In genomic region chr14:19985107-19985911, GRCm38 (mm10) we compare ENCODE assay signal across 8 mouse cellular contexts. TPM values are rescaled to one million over a fixed set of nuclear protein-coding genes. Genes with fewer than 3 reads are reported as not detected.
DNase-seq lines count a peak whose midpoint lies in the region; ATAC-seq lines count a peak whose summit lies in the region.

No protein-coding gene starts in this region.

- H3K4me2 ChIP-seq in kidney, embryonic 15.5 days: peak overlapping the region; percentile 55; the same call in 1 of the 2 replicates
- H3K4me2 ChIP-seq in lung, embryonic 16.5 days (ENCODE audit: low read depth, low read length): peak overlapping the region; percentile 52
- H3K4me2 ChIP-seq in neural tube, embryonic 15.5 days: peak overlapping the region; percentile 53

- H3K27ac ChIP-seq in kidney, embryonic 15.5 days: peak overlapping the region; percentile 90
- H3K27ac ChIP-seq in lung, embryonic 16.5 days (ENCODE audit: low read length): peak overlapping the region; percentile 95
- peak overlapping the region; percentile 94 for H3K27ac ChIP-seq in neural tube, embryonic 15.5 days (replicated peaks)

- no peak overlapping the region for H3K4me3 ChIP-seq in kidney, embryonic 15.5 days (replicated peaks)
- 0 out of 2 replicates have a peak overlapping the region, but pooled peaks have one; percentile 8 for H3K4me3 ChIP-seq in lung, embryonic 16.5 days (ENCODE audit: low read length)
- no peak overlapping the region for H3K4me3 ChIP-seq in neural tube, embryonic 15.5 days (replicated peaks)

- peak; percentile 9 for DNase-seq in ovary, postnatal 10 days (ENCODE audit: low spot score)
- DNase-seq in ovary, adult 18-20 months (ENCODE audit: low spot score): no peak
- DNase-seq in heart, adult 9 months (ENCODE audit: low spot score in 2 of 2): peak; percentile 58 to 85
- DNase-seq in cerebellum, adult 9-10 months: no peak

- H3K4me1 ChIP-seq in kidney, embryonic 15.5 days: peaks cover 31% of the 10 kb centered on the region
- H3K4me1 ChIP-seq in lung, embryonic 16.5 days (replicated peaks; ENCODE audit: control insufficient read depth, insufficient read depth, low read length): peaks cover 34% of the 10 kb centered on the region
- peaks cover 39% of the 10 kb centered on the region for H3K4me1 ChIP-seq in neural tube, embryonic 15.5 days

- ATAC-seq in common myeloid progenitor, adult 5-6 weeks (replicated peaks; ENCODE audit: low read depth, poor library complexity, severe bottlenecking): peak; percentile 83
- ATAC-seq in kidney, embryonic 15.5 days (replicated peaks; ENCODE audit: low FRiP score): peak; percentile 30
- peak; percentile 93 for ATAC-seq in lung, embryonic 16.5 days (ENCODE audit: low read depth)
- ATAC-seq in neural tube, embryonic 15.5 days (ENCODE audit: low FRiP score): peak; percentile 11

- no peaks in the 10 kb centered on the region for H3K9me3 ChIP-seq in kidney, embryonic 15.5 days (replicated peaks)
- no peaks in the 10 kb centered on the region for H3K9me3 ChIP-seq in lung, embryonic 16.5 days (ENCODE audit: control insufficient read depth, low read length)
- H3K9me3 ChIP-seq in neural tube, embryonic 15.5 days (replicated peaks): no peaks in the 10 kb centered on the region

- no peaks in the 10 kb centered on the region for H3K36me3 ChIP-seq in kidney, embryonic 15.5 days
- H3K36me3 ChIP-seq in lung, embryonic 16.5 days (ENCODE audit: control insufficient read depth, insufficient read depth, low read length): no peaks in the 10 kb centered on the region
- H3K36me3 ChIP-seq in neural tube, embryonic 15.5 days: no peaks in the 10 kb centered on the region

- no peak overlapping the region for H3K9ac ChIP-seq in kidney, embryonic 15.5 days
- peak overlapping the region; percentile 55 for H3K9ac ChIP-seq in lung, embryonic 16.5 days (ENCODE audit: low read length)
- no peak overlapping the region for H3K9ac ChIP-seq in neural tube, embryonic 15.5 days (replicated peaks)

- 15% methylated on average over 13 of the region's 13 CpGs for WGBS in kidney, embryonic 15.5 days
- 19% methylated on average over 13 of the region's 13 CpGs for WGBS in lung, embryonic 16.5 days
- 4% methylated on average over 13 of the region's 13 CpGs for WGBS in neural tube, embryonic 15.5 days

- no peaks in the 10 kb centered on the region for H3K27me3 ChIP-seq in kidney, embryonic 15.5 days
- H3K27me3 ChIP-seq in lung, embryonic 16.5 days (ENCODE audit: control insufficient read depth, insufficient read depth, low read depth, low read length): no peaks in the 10 kb centered on the region
- no peaks in the 10 kb centered on the region for H3K27me3 ChIP-seq in neural tube, embryonic 15.5 days (replicated peaks)

RNA-seq across cellular contexts. Expression of gene Gng2, which starts 7.9 kb away (rescaled TPM):
- total RNA-seq in common myeloid progenitor, adult 5-6 weeks (2017): 38.7 TPM in 2 replicates
- polyA plus RNA-seq in kidney, embryonic 15.5 days (2015; fragmentation: Nextera tagmentation; extraction: Ambion mirVana): 51.1 and 56.5 TPM in 2 replicates
- polyA plus RNA-seq in lung, embryonic 16.5 days (2015; fragmentation: Nextera tagmentation; extraction: Ambion mirVana): 69.7 and 71.4 TPM in 2 replicates
- 294 and 351 TPM in 2 replicates for polyA plus RNA-seq in neural tube, embryonic 15.5 days (2015; fragmentation: Nextera tagmentation; extraction: Ambion mirVana)

Comparison
In these comparisons a context has a peak if more than half of its experiments do, and no peak if none do; other contexts are left out.
1. DNase-seq: peak in ovary, postnatal 10 days (single experiment) and heart, adult 9 months (2 of 2); none in ovary, adult 18-20 months (single experiment) and cerebellum, adult 9-10 months (single experiment).
2. ATAC-seq: peak in every context shown above with its lines; median percentile 93 in lung, embryonic 16.5 days; 83 in common myeloid progenitor, adult 5-6 weeks; 30 in kidney, embryonic 15.5 days; 11 in neural tube, embryonic 15.5 days.
3. Peak in every context shown above with its lines, with median percentiles within 50 percentile points of each other: H3K27ac ChIP-seq and H3K4me2 ChIP-seq.